Mouse (Mus musculus) monocyte, adult 5-6 weeks (primary cell): ENCODE results near the gene 4930595D18Rik. TPM values are rescaled to one million over a fixed set of nuclear protein-coding genes. Genes with fewer than 3 reads are reported as not detected.

Experiments used
- ATAC-seq: fragments of 153-309, 156-312 bp; replicated peaks from 2 replicates; pipeline ENCODE4 v1.8.0; 2017; ENCODE audit warnings: mild to moderate bottlenecking; ENCODE audit not compliant: low TSS enrichment, insufficient number of reproducible peaks, severe bottlenecking, poor library complexity, low FRiP score
- total RNA-seq: library from RNA; stranded (forward); fragments of 200-1000, 200-491, 200-594 nt; gene quantifications from 3 replicates; pipeline ENCODE4 v1.2.3, GENCODE M21; 2017

The 4930595D18Rik gene
- 1.2 TPM in 1 of 3 replicates, not detected in the others for total RNA-seq

DNA sequence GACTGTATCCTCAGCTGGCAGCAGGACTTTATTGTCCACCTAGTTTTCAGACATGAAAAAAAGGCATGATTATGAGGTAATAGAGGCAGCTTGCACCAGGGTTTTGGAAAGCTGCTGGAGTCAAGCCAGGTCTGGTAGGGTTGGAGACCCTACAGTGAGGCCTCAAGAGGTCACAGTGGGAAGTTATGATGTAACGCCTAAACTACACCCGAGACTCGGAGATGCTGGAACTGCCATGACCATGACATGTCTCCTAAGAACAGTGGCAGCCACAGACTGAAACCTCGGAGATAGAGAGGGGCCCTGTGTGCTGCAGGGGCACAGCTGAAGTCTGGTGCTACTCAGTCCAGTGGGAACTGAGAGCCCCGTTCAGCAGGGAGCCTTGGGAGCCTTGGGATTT lies at the start of gene 4930595D18Rik:
Gene 4930595D18Rik (minus strand): TSS at position 16 of the 400 bp plus-strand sequence.
- ATAC-seq = no peak

DNA sequence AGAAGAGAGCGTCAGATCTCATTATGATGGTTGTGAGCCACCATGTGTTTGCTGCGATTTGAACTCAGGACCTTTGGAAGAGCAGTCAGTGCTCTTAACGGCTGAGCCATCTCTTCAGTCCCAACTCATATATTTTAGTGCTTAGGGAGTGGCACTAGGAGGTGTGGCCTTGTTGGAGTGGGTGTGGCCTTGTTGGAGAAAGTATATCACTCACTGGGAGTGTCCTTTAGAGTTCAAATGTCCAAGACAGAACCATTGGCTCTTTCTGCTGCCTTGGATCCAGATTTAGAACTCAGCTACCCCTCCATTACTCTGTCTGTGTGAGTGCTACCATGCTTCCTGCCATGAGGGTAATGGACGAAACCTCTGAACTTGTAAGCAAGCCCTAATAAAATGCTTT lies 49.5 kb upstream of the 4930595D18Rik start:
- ATAC-seq = no peak

DNA sequence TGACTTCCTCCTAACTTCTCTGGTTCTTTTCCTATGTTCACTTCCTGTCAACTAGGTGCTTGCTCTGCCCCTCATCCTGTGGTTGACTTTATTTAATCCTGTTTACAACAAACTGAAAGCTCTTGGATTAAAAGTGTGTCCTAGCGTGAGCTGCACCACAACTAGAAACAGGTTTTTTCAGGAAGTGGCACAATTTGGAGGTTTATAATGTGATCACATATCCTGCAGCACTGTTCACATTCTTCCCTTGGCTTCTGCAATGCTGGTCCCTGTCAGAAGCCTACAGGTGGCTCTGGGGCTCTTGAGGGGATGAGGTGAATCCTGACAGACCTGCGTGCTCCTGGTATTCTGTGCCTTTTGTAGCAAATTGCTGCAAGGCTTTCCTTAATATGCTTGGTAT lies 46.5 kb upstream of the 4930595D18Rik start:
- ATAC-seq = no peak

DNA sequence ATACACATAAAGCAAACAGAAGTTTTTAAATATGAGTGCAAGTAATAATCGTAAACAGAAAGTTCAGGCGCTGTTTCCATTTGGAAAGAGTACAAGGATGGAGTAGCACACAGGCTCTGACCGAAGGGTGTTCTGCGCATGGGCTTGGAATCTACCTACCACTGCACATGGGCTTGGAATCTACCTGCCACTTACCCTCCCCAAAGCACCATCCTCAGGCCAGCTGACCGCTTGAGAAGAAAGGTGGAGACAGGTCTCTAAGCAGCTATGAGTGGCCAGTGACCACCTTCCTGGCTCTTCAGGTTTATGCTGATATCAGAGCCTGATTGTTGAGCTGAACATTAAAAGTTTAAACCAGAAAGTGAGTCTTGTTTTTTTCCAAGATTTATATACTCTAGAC lies 44.2 kb upstream of the 4930595D18Rik start:
- no peak for ATAC-seq

DNA sequence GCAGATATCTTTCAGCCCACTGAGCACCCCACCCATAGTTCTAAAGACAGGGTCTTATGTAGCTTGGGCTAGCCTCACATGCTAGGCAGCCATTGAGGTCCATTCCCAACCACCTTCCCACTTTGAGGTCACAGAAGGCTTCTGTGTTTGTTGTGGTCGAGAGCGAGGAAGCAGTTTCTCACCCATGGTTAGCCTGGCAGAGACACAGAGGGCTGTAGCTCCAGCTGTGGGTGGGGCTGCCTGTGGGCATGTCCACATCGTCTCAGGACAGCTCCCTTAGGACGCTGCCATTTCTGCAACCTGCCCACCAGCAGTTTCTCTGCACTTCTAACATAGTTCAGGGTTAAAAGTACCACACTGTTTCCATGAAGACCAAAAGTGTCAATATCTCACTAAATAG lies 43.1 kb upstream of the 4930595D18Rik start:
- ATAC-seq = no peak

DNA sequence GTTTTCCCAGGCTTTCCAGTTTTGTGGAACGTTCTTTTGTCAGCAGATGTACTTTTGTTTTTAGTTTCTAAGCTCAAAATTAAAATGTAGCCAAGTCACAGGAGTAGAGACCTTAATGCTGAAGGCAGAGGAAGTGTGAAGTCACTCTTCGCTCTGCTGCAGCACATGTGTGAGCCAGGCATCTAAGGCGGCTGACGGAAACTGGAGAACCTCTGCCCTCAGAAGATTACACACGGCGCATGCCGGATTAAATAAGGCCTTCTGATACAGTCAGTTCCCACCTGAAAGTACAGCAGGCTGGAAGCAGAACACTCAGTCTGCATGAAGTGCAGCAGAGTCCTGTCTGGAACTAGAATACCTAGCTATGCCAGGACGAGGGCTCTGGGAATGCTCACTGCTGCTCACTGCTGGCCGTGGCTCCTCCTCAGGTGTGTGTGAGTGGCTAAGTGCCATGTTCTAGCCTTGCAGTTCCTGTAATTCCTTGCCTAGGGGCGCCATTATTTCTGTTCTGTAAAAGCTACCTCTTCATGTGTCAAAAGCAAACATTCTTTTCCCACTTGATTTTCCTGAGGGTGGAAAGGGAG lies 41.0 kb upstream of the 4930595D18Rik start:
- ATAC-seq = no peak

DNA sequence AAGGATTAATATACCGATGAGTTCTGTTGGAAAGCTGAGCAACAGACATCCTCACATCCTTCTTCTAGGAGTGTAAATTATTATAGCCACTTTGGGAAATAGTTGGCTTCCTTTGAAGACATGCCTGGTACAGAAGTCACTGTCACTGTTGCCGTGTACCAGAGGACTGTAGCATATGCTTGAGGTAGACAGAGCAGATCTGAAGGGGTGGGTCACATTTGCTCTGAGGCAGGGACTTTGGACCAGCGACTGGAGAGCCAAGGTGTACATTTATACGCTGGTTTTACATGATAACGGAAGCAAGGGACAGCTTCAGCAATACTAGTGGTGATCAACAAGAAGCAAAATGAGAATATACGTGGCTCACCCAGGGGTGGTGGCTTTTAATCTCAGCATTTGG lies 34.6 kb upstream of the 4930595D18Rik start:
- no peak for ATAC-seq

DNA sequence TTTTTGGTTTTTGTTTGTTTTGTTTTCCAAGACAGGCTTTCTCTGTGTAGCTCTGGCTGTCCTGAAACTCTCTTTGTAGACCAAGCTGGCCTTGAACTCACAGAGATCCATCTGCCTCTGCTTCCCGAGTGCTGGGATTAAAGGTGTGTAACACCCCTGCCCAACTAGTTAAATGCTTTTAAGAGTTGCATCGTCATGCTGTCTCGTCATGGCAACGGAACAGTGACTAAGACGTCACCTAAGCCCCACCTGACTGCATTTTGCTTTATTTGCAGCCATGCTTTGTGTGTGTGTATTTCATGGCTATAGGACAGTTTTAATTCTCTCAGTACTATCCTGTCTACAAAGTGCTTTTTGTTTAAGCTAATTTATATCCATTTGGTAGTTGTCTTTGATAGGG lies 27.4 kb upstream of the 4930595D18Rik start:
- ATAC-seq = no peak

DNA sequence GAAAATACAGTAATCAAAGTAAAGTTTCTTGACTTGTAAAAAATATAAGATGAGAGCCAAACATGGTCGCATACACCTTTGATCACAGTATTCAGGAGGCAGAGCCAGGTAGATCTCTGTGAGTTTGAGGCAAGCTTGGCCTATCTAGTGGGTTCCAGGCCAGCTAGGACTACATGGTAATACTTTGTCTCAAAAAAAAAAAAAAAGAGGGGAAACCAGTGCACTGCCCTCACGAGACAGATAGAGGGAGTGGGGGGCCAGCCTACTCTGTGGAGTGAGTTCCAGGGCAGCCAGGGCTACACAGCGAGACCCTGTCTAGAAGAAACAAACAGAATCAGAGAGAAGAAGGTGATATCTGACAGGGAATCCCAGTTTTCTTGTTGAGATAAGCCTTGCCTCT lies 23.4 kb upstream of the 4930595D18Rik start:
- ATAC-seq = no peak

DNA sequence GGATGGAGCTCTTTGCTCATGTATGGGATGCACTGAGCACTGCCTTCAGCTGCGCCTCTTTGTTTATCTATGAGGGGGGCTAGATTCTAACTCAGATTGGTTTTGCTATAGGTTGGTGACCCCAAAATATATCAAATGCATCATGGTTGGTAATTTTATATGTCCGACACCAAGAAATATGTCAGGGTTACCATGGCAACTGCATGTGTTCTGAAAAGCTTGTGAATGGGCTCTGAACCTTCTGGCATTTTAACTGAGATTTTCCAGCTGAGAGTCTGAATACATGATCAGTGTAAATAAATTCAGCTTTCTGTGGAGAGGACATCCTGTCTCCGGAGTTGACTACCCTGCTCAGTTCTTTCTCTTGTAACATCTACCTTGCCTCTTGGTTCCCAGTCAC lies 19.7 kb upstream of the 4930595D18Rik start:
- ATAC-seq = no peak

DNA sequence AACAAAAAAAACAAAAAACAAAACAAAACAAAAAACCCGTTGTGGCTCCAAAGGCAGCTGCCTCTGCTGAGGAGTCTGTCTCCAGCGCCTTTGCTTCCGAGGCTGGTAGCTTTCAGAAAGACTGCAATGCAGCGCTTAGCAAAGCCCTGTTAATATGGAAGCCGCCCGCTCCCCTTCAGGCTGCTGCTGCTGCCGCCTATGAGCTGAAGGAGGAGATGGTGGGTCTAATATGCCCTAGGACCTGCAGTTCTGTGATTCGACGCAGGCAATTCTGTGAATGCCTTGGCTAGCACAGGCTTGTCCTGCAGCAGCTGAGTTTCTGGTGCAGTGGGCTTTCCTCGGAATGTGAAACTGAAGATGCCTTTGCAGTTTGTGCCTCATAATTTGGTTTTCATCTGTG lies 18.8 kb upstream of the 4930595D18Rik start:
- ATAC-seq = no peak

DNA sequence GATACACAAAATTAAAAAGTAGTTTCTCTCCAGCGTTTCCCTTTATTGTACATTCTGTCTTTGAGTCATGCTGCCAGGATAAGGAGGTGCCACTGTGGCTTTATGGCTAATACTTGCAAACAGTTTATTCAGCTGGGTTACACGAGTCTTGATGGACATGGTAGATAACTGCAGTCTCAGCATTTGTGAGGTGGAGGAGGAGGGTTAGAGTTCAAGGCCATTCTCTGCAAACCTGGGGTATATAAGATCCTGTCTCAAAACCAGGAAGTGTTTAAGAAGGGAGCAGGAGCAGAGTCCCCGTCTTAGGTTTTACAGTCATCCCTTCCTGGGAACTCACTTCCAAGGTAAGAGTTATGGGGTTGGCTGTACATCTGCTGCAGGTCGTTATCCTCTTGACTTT lies 12.3 kb upstream of the 4930595D18Rik start:
- no peak for ATAC-seq

DNA sequence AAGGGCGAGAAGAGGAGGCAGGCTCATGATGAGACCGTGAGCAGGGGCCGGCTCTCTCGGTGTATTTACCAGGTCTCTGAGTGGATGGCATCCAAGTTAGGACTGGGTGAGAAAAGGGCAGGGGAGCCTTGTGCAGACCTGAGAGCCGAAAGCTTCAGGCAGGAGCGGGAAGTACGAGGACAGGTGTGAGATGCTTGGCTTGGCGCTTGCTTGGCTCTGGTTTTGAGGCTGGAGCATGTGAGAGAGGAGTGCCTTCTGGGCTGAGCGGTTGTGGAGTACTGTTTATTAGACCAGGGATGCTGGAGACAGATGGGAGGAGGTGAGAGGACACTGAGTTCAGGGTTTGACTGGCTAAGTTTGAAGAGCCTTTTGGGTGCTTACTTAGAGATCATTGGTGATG lies 9.0 kb upstream of the 4930595D18Rik start:
- no peak for ATAC-seq

DNA sequence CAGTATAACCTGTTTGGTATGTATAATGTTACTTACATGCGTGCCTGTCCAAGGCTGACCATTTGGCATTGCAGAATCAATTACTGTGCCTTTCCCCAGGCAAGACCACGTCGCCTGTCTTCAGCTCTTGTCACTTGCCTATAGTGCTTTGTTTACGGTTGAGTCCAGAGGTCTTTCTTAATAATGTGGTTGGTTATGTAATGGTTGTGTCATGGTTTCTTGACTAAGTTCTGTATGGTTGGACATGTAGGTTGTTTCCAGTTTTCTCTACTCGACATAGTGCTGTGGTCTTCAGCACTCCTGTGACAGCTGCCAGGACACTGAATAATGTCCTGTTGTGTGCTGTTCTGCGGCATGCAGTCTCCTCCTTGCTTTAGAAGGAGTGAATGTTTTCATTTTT lies 8.5 kb upstream of the 4930595D18Rik start:
- ATAC-seq = peak; percentile 62

DNA sequence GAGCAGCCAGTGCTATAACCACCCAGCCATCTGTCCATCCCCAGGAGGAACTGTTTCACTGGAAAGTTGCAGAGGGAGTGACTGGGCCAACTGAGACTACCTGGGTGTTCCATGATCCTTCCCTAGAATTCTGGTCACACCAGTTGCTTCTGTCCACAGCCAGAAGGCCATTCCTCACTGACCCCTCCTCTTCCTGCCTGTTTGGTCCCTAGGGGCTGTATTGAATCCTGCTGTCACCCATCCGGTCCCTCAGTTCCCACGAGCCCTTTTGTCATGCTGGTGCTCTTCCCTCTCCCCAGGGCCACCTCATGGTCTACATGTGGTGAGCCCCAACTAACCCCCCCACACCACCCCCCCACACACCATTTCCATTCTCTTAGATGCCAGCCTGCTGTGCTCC lies 6.6 kb upstream of the 4930595D18Rik start:
- ATAC-seq = no peak

DNA sequence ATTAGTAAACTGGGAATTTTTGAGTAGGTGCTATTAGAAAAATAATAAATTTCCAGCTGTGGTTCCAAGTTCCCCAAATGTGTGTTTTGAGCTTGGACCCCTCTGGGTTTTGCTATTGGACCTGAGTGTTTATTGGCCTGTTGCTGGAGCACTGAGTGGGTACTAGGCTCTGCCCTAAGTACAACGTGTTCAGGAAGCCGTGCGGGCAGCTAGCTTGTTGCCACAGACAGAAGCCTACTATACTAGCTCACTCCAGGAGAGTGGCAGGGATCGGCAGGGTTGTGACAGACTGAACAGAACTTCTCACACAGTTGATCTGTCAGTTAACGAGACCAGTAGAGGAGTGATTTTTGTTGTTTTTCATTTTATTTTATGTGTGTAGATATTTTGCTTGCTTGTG lies 6.1 kb upstream of the 4930595D18Rik start:
- no peak for ATAC-seq

DNA sequence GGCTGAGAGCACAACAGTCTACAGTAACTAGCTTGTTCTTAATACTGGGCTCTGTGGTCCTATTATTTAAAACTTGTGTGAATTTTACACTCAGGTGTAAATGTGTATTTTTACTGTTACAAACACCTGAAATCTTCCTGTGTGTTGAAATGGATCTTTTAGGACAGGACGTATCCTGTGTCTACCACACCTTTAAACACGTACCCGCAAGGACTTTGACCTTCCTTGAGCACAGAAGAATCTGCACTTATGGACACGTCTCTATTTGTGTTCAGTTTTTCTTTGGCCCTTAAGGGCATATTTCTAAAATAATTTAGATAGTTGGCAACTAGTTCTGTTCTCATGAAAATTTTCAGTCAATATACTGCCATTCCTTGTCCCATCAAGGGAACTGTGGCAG lies 4.0 kb upstream of the 4930595D18Rik start:
- no peak for ATAC-seq

DNA sequence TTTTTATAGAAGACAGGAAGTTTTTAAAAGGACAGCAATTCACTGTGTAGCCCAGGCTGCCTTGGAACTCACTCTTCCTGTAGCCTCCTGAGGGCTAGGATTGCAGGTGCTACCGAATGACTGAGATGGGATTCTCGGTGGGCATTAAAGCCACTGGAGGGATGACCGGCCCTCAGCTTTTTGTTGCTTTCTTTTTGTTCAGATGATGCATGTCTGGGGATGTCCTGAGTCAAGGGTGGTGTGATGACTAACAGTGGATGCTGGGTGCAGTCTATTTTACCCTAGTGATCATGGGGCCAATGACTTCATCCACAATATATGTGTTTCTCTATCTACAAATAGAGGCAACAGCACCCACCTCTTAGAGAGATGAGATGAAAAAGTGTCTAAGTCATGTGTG lies 2.7 kb upstream of the 4930595D18Rik start:
- no peak for ATAC-seq

DNA sequence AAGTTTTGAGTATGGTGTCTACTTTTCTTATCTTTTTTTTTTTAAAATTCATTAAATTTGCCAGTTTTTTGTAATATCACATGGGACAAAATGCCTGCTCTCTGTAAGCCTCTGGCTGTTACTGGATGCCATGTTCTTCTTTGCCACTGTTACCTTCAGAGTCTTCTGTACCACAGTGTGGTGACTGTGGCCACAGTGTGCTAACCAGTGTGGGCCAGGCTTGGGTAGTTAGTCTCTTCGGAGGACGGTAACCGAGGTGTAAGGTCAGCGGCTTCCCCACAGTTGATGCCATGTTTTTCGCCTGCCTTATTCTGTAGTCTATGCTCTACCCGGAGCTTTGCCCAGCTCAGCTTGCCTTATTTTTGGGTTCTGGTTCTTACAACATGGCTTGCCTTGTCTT lies 1.9 kb downstream of the 4930595D18Rik start:
- peak; percentile 44; the same call in 1 of the 2 replicates for ATAC-seq

DNA sequence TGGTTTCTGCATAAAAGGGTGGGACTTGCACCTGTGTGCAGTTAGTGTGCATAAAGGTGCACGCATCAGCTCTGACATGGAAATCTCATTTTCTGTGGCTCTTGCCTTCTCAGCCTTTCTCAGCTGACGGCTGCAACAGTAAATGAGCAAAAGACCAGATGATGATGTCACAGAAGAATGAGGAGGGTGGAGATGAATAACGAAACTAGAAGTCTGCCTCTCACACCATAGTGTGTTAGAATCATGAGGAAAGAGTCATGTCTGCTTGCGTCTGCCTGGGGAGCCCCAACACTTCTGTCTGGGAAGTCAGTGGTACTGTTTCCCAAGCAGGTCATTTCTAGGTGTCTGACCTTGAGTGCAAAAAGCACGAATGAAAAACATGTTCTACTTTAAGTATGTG lies 2.4 kb downstream of the 4930595D18Rik start:
- ATAC-seq = peak; percentile 56; the same call in 1 of the 2 replicates

DNA sequence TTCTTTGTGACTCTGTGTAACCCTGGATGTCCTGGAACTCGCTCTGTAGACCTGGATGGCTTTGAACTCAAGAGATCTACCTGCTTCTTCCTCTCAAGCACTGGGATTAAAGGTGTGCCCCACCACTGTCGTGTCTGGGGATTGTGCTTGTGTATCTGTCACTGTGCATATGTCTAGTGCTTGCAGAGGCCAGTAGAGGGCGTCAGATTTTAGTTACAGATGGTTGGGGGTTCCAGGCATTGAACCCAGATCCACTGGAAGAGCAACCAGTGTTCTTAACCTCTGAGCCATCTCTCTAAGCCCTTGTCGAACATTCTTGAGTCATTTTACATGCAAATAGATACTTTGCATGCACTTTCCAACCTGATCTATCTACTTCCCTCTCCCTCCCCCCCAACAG lies 5.5 kb downstream of the 4930595D18Rik start:
- no peak for ATAC-seq
